Mouse (Mus musculus) midbrain, embryonic 10.5 days (tissue): Measurements from ENCODE around the gene Acacb. TPM values are rescaled to one million over a fixed set of nuclear protein-coding genes. Genes with fewer than 3 reads are reported as not detected.

Experiments used
- DNase-seq: peaks from one replicate; pipeline ENCODE4 v3.0.0-alpha.2; 2017; ENCODE audit warnings: low spot score
- H3K27ac ChIP-seq: fragments of 300-500 bp; sonication (generic); replicated peaks from 2 replicates; pipeline ENCODE4 v1.5.1; 2016; ENCODE audit warnings: mild to moderate bottlenecking
- H3K27me3 ChIP-seq: fragments of 300-500 bp; sonication (generic); 2 replicates; pipeline ENCODE4 v1.6.1; 2016; ENCODE audit warnings: low read depth, mild to moderate bottlenecking; ENCODE audit not compliant: poor library complexity, severe bottlenecking
- H3K36me3 ChIP-seq: fragments of 300-500 bp; sonication (generic); 2 replicates; pipeline ENCODE4 v1.6.1; 2016; ENCODE audit warnings: mild to moderate bottlenecking, moderate library complexity
- H3K4me1 ChIP-seq: fragments of 300-500 bp; sonication (generic); 2 replicates; pipeline ENCODE4 v1.6.1; 2016
- H3K4me3 ChIP-seq: fragments of 300-500 bp; sonication (generic); 2 replicates; pipeline ENCODE4 v1.5.1; 2016; ENCODE audit warnings: mild to moderate bottlenecking, moderate library complexity
- H3K9me3 ChIP-seq: fragments of 300-500 bp; sonication (generic); replicated peaks from 2 replicates; pipeline ENCODE4 v1.6.1; 2016; ENCODE audit warnings: mild to moderate bottlenecking
- WGBS: fragments of 180-500 bp; shearing (Covaris S2); methylation state at CpG from one replicate; pipeline ENCODE4 v1.1.7; 2016; 5-methylcytosine and 5-hydroxymethylcytosine counted together
- polyA plus RNA-seq: library from polyadenylated mRNA; unstranded; fragments of >200 nt; fragmentation: Nextera tagmentation; extraction: Ambion mirVana; gene quantifications from 2 replicates; pipeline ENCODE4 v1.2.1, GENCODE M21; 2016

The Acacb gene
- polyA plus RNA-seq, 1 experiment from 2014 or later: 2.6 TPM

DNA sequence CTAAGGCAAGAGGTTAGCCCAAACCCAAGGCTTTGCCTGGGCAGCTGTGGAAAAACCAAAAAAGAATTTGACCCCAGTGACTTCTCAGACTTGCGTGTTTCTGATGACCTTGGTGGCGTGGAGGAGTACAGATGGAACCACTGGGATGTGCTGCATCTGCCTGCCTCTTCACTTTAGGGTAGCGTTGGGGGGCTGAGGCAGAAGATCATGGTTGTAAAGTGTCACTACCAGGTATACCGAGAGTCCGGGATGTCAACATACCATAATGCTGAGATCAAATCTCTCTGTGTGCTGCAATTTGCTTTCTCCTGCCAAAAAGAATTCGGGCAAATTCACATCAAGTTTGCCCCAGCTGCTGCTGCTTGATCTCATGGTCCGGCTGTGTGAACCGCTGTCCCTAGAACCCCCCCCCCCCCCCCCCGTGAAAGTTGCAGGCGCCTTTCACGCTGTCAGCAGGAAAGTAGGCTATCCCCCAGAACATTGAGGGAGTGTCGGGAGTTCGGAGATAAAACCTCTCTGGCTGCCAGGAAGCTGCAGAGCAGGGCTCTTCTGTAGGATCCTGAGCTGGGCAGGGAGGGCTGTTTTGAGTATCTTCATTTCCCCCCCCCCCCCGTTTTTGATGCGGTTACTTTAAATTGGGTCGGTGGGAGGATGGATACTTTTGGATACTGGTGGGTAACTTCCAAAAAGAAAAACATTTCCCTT is 27.7 kb downstream of the Acacb start:
- no peak for DNase-seq

DNA sequence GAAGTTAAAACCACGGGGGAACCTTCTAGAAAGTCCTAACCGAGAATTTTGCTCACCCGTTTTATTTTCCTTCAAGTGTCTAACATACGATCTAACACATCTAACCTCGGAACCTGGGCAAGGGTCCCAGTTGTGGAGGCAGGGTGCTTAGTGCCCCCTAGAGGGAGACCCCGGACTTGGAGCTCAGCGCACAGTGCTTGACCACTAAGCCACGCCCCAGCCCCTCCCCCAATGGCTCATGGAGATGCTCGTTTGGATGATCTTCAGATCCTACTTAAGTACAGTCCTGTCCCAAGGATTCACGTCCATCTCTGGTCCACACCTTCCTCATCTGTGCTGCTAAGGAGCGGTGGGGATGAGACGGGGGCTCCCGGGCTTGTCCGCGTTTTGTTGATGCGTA is 28.3 kb downstream of the Acacb start:
- Histone ChIP-seq H3K4me3 (peak overlapping the region; percentile 29), H3K36me3 (no peaks in the 10 kb centered on the region), H3K4me1 (peaks cover 24% of the 10 kb centered on the region), H3K27me3 (peaks cover 14% of the 10 kb centered on the region), H3K27ac (no peak overlapping the region), H3K9me3 (no peaks in the 10 kb centered on the region)
- 19% methylated on average over 16 of the region's 16 CpGs for WGBS
- DNase-seq: peak; percentile 74

More for the DNA sequence above, 27.7 kb downstream of the Acacb start:
- Histone ChIP-seq H3K36me3 (no peaks in the 10 kb centered on the region), H3K27me3 (peaks cover 14% of the 10 kb centered on the region), H3K9me3 (no peaks in the 10 kb centered on the region), H3K4me3 (no peak overlapping the region), H3K4me1 (peaks cover 24% of the 10 kb centered on the region), H3K27ac (no peak overlapping the region)
- WGBS: 36% methylated on average over 15 of the region's 16 CpGs

DNA sequence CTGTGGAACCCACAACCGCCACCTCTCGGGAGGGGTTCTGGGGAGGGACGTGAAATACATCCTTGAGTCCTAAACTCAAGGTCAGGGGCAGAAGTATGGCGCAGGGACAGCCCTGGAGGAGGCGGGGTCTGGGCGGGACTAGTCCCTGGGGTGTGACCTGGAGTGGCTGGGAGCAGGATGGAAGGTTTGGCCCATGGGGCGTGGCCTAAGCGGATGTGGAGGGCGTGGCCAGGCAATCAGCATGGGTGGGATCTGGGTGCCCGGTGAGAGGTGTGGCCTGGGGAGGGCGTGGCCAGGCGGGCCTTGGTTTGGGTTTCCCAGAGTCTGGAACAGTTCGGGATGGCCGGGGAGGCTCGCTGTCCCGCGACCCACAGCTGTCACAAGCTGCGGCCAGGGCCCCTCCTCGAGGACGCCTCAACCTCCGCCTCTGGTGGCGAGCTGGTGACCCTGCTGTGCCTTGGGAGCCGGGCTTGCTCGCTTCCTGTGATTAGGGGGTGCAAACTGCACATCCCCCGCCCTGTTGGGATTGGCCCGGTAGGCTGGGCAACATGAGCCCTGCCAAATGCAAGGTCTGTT is 29.3 kb downstream of the Acacb start:
- peak; percentile 96 for DNase-seq
- peak overlapping the region; percentile 39; the same call in 1 of the 2 replicates for H3K27ac ChIP-seq
- peaks cover 14% of the 10 kb centered on the region for H3K27me3 ChIP-seq
- peaks cover 24% of the 10 kb centered on the region for H3K4me1 ChIP-seq
- H3K9me3 ChIP-seq: no peaks in the 10 kb centered on the region
- H3K4me3 ChIP-seq: peak overlapping the region; percentile 61
- WGBS: 2% methylated on average over 26 of the region's 26 CpGs
- no peaks in the 10 kb centered on the region for H3K36me3 ChIP-seq

DNA sequence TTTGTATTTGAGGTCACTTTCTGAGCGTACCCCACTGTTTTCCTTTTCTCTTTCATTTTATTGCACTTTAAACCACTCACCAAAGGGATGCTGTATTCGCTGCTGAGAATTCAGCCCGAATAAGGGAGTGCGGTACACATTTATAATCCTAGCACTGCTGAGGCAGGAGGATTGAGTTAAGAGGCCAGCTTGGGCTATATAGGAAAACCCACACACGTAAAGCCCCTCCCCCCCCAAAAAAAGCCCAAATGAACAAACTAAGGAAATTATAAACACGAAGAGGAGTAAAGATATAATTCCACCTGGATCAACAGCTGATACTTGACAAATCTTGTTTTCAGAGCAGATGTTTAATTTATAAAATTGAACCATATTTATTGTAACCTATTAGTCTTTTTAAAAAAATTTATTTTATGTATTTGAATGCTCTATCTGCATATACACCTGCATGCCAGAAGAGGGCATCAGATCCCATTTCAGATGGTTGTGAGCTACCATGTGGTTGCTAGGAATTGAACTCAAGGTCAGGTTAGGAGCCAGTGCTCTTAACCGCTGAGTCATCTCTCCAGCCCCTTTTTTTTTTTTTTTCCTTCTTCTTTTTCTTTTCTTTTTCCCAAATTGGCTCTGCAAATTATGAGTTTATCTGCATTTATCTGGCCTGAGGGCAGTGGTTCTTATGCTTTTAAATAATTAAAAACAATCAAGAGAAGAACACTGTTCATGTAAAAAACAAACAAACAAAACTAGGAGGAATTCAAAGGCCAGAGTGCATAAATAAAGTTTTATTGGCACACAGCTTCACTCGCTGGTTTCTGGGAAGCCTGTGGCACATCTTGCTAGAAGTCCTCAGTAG is 30.4 kb downstream of the Acacb start:
- WGBS: 55% methylated on average over 8 of the region's 8 CpGs
- Histone ChIP-seq H3K27me3 (peaks cover 14% of the 10 kb centered on the region), H3K4me3 (peak overlapping the region; percentile 61)

DNA sequence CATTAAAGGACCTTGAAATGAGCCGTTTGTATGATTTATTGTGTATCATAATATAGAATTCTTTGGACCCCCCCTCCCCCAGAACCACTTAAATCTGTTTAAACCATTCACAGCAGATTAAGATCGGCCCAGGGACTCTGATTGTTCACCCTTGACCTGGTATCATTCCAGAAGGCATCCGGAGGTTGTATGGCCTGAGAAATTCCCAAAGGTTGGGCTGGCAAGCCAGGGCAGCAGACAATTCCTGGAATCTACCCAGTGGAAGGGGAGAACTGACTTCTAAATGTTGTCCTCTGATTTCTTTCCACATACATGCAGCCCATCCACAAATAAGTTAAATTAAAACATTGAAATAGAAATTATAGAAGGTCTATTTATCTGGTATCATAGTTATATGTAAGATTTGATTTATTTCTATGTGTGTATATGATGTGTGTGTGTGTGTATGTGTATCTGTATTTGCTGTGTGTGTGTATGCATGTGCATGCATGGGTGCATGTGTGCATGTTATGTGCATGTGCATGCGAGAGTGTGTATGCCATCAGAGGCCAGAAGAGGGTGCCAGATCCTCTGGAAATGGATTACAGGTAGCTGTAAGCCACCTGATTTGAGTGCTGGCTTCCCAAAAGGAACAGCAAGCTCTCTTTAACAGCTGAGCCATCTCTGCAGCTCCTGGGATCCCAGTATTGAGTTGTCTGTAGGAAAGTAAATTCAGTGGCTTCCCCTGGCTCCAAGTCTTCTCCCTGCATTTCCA is 31.8 kb downstream of the Acacb start:
- no peak for DNase-seq
- Histone ChIP-seq H3K4me1 (peaks cover 24% of the 10 kb centered on the region), H3K9me3 (no peaks in the 10 kb centered on the region), H3K27ac (no peak overlapping the region), H3K27me3 (peaks cover 14% of the 10 kb centered on the region), H3K4me3 (no peak overlapping the region), H3K36me3 (no peaks in the 10 kb centered on the region)
- WGBS: 87% methylated on average over 4 of the region's 4 CpGs

More for the DNA sequence above, 30.4 kb downstream of the Acacb start:
- DNase-seq: no peak
- Histone ChIP-seq H3K9me3 (no peaks in the 10 kb centered on the region), H3K27ac (no peak overlapping the region; the same call in 1 of the 2 replicates), H3K4me1 (peaks cover 24% of the 10 kb centered on the region), H3K36me3 (no peaks in the 10 kb centered on the region)

DNA sequence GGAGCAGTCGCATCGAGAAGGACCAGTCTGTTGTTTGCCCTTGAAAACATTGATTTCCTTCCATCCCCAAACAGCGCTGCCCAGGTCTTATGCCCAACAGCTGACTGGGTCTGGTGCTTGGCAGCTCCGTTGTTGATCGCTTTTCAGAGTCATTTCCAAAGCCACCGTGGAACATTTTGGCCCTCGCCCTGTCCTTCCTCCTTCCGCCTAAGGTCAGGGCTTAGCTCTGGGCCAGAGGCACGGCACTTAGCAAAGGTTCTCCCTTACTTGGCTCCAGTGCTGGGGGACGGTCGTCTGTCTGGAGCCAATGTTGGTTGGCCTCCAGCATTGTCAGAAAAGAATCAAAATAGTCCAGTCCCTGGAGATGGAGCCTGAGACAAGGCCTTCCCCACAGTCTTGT is 33.2 kb downstream of the Acacb start:
- Histone ChIP-seq H3K27me3 (peaks cover 8% of the 10 kb centered on the region; the same call in 1 of the 2 replicates), H3K27ac (no peak overlapping the region), H3K4me1 (peaks cover 19% of the 10 kb centered on the region), H3K9me3 (no peaks in the 10 kb centered on the region), H3K36me3 (no peaks in the 10 kb centered on the region), H3K4me3 (no peak overlapping the region)
- no peak for DNase-seq
- 91% methylated on average over 11 of the region's 11 CpGs for WGBS

DNA sequence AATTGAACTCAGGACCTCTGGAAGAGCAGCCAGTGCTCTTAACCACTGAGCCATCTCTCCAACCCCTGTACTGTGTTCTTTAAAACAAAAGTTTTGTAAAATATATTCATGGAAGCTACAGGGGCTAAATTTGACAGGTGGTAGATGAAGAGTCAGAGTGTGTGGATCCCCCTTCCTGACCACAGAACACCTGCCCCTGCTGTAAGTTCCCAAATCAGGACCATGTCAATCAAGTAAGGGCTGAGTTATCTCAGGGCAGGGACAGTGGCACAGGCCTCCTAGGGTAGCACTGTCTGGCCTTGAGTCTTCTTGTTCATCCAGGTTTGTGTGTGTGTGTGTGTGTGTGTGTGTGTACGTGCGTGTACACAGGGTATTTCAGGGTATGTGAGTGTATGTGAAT is 37.2 kb downstream of the Acacb start:
- H3K27ac ChIP-seq: no peak overlapping the region
- WGBS: 97% methylated on average over 2 of the region's 2 CpGs
- H3K4me1 ChIP-seq: no peaks in the 10 kb centered on the region

DNA sequence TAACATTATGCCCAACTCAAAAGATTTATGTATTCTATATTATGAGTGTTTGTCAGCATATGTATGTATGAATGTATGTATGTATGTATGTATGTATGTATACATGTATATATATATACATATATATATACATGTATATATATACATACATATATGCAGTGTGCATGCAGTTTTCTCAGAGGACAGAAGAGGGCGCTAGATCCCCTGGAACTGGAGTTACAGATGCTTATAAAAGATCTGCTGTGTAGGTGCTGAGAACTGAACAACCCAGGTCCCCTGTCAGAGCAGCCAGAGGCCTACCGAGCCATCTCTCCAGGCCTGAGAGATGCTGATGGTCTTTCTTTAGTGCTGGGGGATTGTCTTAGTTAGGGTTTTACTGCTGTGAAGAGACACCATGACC is 40.8 kb downstream of the Acacb start:
- 84% methylated on average over 2 of the region's 2 CpGs for WGBS

More for the DNA sequence above, 37.2 kb downstream of the Acacb start:
- Histone ChIP-seq H3K27me3 (no peaks in the 10 kb centered on the region), H3K4me3 (no peak overlapping the region), H3K9me3 (no peaks in the 10 kb centered on the region), H3K36me3 (no peaks in the 10 kb centered on the region)
- no peak for DNase-seq

DNA sequence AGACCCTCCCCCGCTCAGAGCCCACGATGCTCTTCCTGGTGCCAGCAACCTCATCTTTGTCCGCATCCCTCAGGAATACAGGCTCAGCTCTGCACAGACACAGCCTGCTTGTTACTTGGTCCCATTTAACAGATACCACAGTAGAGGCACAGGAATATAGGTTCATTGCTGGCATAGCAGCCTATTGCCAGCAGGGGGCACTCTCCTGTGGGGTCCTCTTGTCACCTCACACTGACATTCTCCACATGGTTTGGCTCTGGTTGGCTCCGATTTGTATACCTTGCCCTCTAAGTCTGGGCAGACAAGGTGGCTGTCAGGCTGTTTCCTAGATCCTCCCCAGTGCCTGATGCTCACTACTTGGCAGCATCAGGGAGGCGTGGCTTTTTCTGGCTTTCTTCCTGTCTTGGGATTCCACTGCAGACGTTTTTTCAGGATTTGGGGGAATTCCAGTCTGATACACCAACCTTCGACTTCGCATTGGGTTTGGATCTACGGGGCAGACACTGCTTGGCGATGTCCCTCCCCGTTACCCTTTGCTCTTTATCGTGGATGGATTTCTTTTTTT is 42.6 kb downstream of the Acacb start:
- 81% methylated on average over 12 of the region's 12 CpGs for WGBS
- Histone ChIP-seq H3K9me3 (no peaks in the 10 kb centered on the region), H3K27ac (no peak overlapping the region), H3K36me3 (no peaks in the 10 kb centered on the region), H3K4me3 (no peak overlapping the region), H3K27me3 (no peaks in the 10 kb centered on the region), H3K4me1 (no peaks in the 10 kb centered on the region)
- DNase-seq: no peak

More for the DNA sequence above, 40.8 kb downstream of the Acacb start:
- no peaks in the 10 kb centered on the region for H3K36me3 ChIP-seq
- no peaks in the 10 kb centered on the region for H3K27me3 ChIP-seq
- no peak overlapping the region for H3K4me3 ChIP-seq
- no peaks in the 10 kb centered on the region for H3K4me1 ChIP-seq
- no peak overlapping the region for H3K27ac ChIP-seq
- DNase-seq: no peak
- no peaks in the 10 kb centered on the region for H3K9me3 ChIP-seq

DNA sequence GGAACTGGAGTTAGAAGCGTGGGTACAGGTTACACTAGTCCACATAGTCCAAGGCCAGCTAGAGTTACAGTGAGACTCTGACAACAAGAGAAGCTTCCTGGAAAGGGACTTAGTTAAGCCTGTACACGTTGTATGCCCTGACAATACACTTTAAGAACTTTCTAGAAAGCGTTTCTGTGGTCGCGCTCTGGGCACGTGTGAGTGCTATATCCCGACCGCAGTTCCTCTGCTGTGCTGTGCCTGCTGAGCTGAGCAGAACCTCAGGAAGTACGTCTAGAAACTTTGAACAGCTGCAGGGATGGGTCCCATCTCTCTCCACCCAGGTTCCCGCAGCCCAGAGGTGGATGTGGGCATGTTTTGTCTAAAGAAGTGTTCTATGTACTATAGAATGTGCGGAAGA is 47.8 kb downstream of the Acacb start:
- no peak for DNase-seq
- no peak overlapping the region for H3K4me3 ChIP-seq
- no peak overlapping the region for H3K27ac ChIP-seq
- no peaks in the 10 kb centered on the region for H3K36me3 ChIP-seq
- 87% methylated on average over 11 of the region's 11 CpGs for WGBS
- H3K4me1 ChIP-seq: peaks cover 5% of the 10 kb centered on the region
- no peaks in the 10 kb centered on the region for H3K9me3 ChIP-seq
- H3K27me3 ChIP-seq: no peaks in the 10 kb centered on the region

DNA sequence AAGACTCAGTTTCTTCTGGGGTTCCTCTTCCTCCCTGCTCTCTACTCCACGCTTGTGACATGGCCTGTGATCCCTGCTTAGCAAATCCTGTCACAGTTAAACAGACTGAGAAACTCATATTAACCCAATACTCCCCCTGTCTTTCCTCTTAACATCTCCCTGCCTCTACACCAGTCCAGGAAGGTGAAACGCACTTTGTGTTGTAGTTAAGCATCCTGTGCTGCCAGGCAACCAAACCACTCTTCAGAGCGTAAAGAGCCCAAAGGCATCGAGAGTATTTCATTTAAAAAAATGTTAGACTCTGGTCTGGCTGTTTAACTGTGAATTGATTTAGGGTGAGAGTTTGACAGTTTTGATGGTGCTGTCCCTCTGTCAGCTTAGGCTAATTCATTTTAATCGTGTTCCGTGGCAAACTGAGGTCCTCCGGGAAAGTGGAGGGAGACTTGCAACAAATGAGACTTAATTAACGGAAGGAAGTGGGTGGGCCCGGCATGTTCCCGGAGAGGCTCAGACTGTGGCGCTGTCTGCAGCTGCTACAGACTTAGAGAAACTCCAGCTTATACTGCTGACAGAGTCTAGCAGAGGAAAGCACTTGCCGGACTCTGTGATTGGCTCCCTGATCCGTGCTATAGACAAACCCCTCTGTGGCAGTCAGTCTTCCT is 52.9 kb downstream of the Acacb start:
- whole genome bisulfite sequencing: 39% methylated on average over 13 of the region's 13 CpGs
- no peaks in the 10 kb centered on the region for H3K9me3 ChIP-seq
- H3K4me1 ChIP-seq: peaks cover 10% of the 10 kb centered on the region
- H3K27ac ChIP-seq: no peak overlapping the region
- no peaks in the 10 kb centered on the region for H3K27me3 ChIP-seq
- DNase-seq: no peak
- H3K4me3 ChIP-seq: no peak overlapping the region
- no peaks in the 10 kb centered on the region for H3K36me3 ChIP-seq

DNA sequence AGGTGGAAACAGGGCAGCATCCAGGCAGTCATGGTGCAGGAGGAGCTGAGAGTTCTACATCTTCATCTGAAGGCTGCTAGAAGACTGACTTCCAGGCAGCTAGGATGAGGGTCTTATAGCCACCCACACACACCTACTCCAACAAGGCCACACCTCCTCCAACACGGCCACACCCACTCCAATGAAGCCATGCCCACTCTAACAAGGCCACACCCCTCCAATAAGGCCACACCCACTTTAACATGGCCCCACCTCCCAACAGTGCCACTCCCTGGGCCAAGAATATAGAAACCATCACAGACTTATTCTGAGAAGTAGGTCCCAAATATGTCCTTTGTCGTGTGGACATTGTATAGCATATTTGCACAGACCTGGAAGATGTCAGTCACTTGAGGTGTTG is 59.8 kb downstream of the Acacb start:
- Histone ChIP-seq H3K4me3 (no peak overlapping the region), H3K9me3 (no peaks in the 10 kb centered on the region), H3K27me3 (no peaks in the 10 kb centered on the region), H3K36me3 (no peaks in the 10 kb centered on the region), H3K27ac (no peak overlapping the region), H3K4me1 (no peaks in the 10 kb centered on the region)
- DNase-seq: no peak
- WGBS: 79% methylated on average over 2 of the region's 2 CpGs
